Mouse (Mus musculus) brain, embryonic 14.5 days (tissue): ENCODE measurements around the gene Nudt3.

Experiments used
- CTCF ChIP-seq: fragments of 200-500 bp; IDR thresholded peaks from 2 replicates; pipeline ENCODE4 v1.5.1; 2012; ENCODE audit warnings: inconsistent platforms, mild to moderate bottlenecking, moderate library complexity, borderline replicate concordance; ENCODE audit not compliant: insufficient read depth, insufficient read length; ENCODE audit errors: extremely low read depth
- POLR2A ChIP-seq: fragments of 200-500 bp; IDR thresholded peaks from 2 replicates; pipeline ENCODE4 v1.6.1; 2012; ENCODE audit warnings: mild to moderate bottlenecking, inconsistent platforms, borderline replicate concordance; ENCODE audit not compliant: poor library complexity, insufficient read depth, insufficient read length, severe bottlenecking; ENCODE audit errors: extremely low read depth

DNA sequence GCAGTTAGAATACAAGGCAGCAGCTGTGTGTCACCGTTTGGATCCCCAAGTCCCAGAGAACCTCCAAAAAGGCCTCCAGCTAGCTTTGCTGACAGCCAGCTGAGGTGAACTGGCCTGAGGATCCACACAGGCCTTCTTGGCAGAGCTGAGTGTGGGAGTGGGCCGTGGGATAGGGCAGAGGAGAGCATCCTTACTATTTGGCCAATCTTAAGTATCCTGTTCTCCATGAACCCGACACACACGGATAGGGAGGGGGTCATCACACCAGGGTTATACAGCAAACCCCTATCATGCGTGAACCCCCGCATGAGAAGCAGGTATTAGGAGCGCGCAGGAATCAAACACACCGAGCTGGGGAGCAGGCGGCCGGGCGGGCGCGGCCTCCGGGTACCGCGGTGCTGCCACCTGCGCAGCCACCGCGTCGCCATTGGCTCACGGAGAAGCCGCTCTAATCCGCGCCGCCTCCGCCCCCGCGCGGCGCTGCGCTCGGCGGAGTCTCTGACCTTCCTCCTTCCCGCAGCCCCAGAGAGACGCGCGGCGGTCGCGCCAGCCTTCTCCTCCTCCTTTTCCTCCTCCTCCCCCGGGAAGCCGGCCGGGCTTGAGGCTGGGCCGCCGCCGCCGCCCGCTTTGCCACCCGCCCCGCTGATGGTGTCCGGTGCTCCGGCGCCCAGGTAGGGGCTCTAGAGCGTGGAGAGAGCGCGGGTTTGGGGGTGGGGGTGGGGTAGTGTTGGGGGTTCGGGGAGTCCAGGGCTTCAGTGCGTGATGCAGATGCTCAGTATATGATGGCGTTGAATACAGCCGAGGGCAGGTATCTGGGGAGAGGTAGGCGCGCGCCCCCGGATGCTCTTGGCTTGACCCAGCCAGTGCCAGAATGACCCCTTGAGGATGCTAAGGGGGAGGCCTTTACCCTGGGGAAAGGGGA lies 32.1 kb upstream of the Nudt3 start, which contains the start of gene Pacsin1:
- TF ChIP-seq POLR2A (0 out of 2 replicates have a peak, but pooled peaks have one; percentile 16), CTCF (no peak)
